20 mouse cellular contexts compared by ENCODE assay signal in genomic region chr1:133278946-133279631, GRCm38 (mm10). TPM values are rescaled to one million over a fixed set of nuclear protein-coding genes. Genes with fewer than 3 reads are reported as not detected.
DNase-seq lines count a peak whose midpoint lies in the region; ATAC-seq lines count a peak whose summit lies in the region.
"Had no signal": no experiment of that assay in that cellular context is flagged by ENCODE, and none has a peak within 500 bp of the region (broad histone marks: within the 10 kb centered on the region; RNA-seq: fewer than 3 reads in every experiment).

No protein-coding gene starts in this region.

- ATAC-seq in lung, embryonic 16.5 days (ENCODE audit: low read depth), result peak; percentile 53
- peak; percentile 37; the same call in 1 of the 2 replicates for ATAC-seq in hindbrain, embryonic 16.5 days
- ATAC-seq in neural tube, embryonic 15.5 days (ENCODE audit: low FRiP score), result no peak
- ATAC-seq: forebrain, embryonic 14.5 days; Patski had no signal

- no peak overlapping the region for H3K4me2 ChIP-seq in lung, embryonic 16.5 days (ENCODE audit: low read depth, low read length)
- H3K4me2 ChIP-seq in hindbrain, embryonic 16.5 days (ENCODE audit: low read length), result no peak overlapping the region
- H3K4me2 ChIP-seq in neural tube, embryonic 15.5 days, result no peak overlapping the region
- H3K4me2 ChIP-seq: embryonic facial prominence, embryonic 15.5 days; limb, embryonic 12.5 days had no signal

- 77% methylated on average over 15 of the region's 15 CpGs for WGBS in heart, embryonic 10.5 days
- WGBS in lung, embryonic 16.5 days, result 51% methylated on average over 15 of the region's 15 CpGs
- WGBS in hindbrain, embryonic 16.5 days, result 61% methylated on average over 15 of the region's 15 CpGs
- 63% methylated on average over 15 of the region's 15 CpGs for WGBS in neural tube, embryonic 15.5 days

- H3K9me3 ChIP-seq in heart, embryonic 10.5 days, result no peaks in the 10 kb centered on the region
- H3K9me3 ChIP-seq in lung, embryonic 16.5 days (ENCODE audit: control insufficient read depth, low read length), result no peaks in the 10 kb centered on the region
- H3K9me3 ChIP-seq in hindbrain, embryonic 16.5 days (ENCODE audit: control insufficient read depth, low read length), result no peaks in the 10 kb centered on the region
- H3K9me3 ChIP-seq in neural tube, embryonic 15.5 days (replicated peaks), result no peaks in the 10 kb centered on the region
- H3K9me3 ChIP-seq: embryonic facial prominence, embryonic 15.5 days; limb, embryonic 12.5 days had no signal

- no peak for DNase-seq in heart, embryonic 10.5 days (ENCODE audit: low spot score)
- no peak for DNase-seq in heart, adult 9 months (ENCODE audit: low spot score in 2 of 2)
- no peak for DNase-seq in lung, postnatal 25 days (ENCODE audit: low spot score)
- no peak for DNase-seq in retina, embryonic 14.5 days (ENCODE audit: low spot score)
- no peak for DNase-seq in T-cell, adult 2 months (ENCODE audit: low spot score)
- DNase-seq: B cell, adult 2 months; cerebellum, adult 11 months; heart, postnatal 10 days; kidney, adult 11 months; kidney, postnatal 4 days had no signal

- H3K4me3 ChIP-seq in heart, embryonic 10.5 days, result no peak overlapping the region
- no peak overlapping the region for H3K4me3 ChIP-seq in lung, embryonic 16.5 days (ENCODE audit: low read length)
- H3K4me3 ChIP-seq in hindbrain, embryonic 16.5 days (ENCODE audit: low read length), result no peak overlapping the region
- H3K4me3 ChIP-seq in neural tube, embryonic 15.5 days (replicated peaks), result no peak overlapping the region
- H3K4me3 ChIP-seq: embryonic facial prominence, embryonic 15.5 days; limb, embryonic 12.5 days had no signal

- H3K4me1 ChIP-seq in heart, embryonic 10.5 days, result peaks cover 46% of the 10 kb centered on the region
- no peaks in the 10 kb centered on the region for H3K4me1 ChIP-seq in lung, embryonic 16.5 days (replicated peaks; ENCODE audit: control insufficient read depth, insufficient read depth, low read length)
- peaks cover 4% of the 10 kb centered on the region; the same call in 1 of the 2 replicates for H3K4me1 ChIP-seq in hindbrain, embryonic 16.5 days (ENCODE audit: control insufficient read depth, insufficient read depth, low read depth, low read length)
- peaks cover 12% of the 10 kb centered on the region for H3K4me1 ChIP-seq in neural tube, embryonic 15.5 days
- H3K4me1 ChIP-seq: embryonic facial prominence, embryonic 15.5 days; limb, embryonic 12.5 days had no signal

- H3K36me3 ChIP-seq in heart, embryonic 10.5 days, result peaks cover 61% of the 10 kb centered on the region
- H3K36me3 ChIP-seq in lung, embryonic 16.5 days (ENCODE audit: control insufficient read depth, insufficient read depth, low read length), result no peaks in the 10 kb centered on the region
- H3K36me3 ChIP-seq in hindbrain, embryonic 16.5 days (ENCODE audit: control insufficient read depth, insufficient read depth, low read length), result peaks cover 8% of the 10 kb centered on the region; the same call in 1 of the 2 replicates
- H3K36me3 ChIP-seq in neural tube, embryonic 15.5 days, result peaks cover 46% of the 10 kb centered on the region
- H3K36me3 ChIP-seq: embryonic facial prominence, embryonic 15.5 days; limb, embryonic 12.5 days had no signal

- H3K27ac ChIP-seq in heart, embryonic 10.5 days, result peak overlapping the region; percentile 39
- H3K27ac ChIP-seq in lung, embryonic 16.5 days (ENCODE audit: low read length), result no peak overlapping the region
- H3K27ac ChIP-seq in hindbrain, embryonic 16.5 days (ENCODE audit: low read depth, low read length), result peak overlapping the region; percentile 15; the same call in 1 of the 2 replicates
- H3K27ac ChIP-seq in neural tube, embryonic 15.5 days (replicated peaks), result 0 out of 2 replicates have a peak overlapping the region, but pooled peaks have one; percentile 4
- H3K27ac ChIP-seq: embryonic facial prominence, embryonic 15.5 days; limb, embryonic 12.5 days; macrophage had no signal

- no peaks in the 10 kb centered on the region for H3K27me3 ChIP-seq in heart, embryonic 10.5 days (ENCODE audit: insufficient read depth, poor library complexity, severe bottlenecking)
- no peaks in the 10 kb centered on the region for H3K27me3 ChIP-seq in lung, embryonic 16.5 days (ENCODE audit: control insufficient read depth, insufficient read depth, low read depth, low read length)
- no peaks in the 10 kb centered on the region for H3K27me3 ChIP-seq in hindbrain, embryonic 16.5 days (replicated peaks; ENCODE audit: control insufficient read depth, insufficient read depth, low read length)
- H3K27me3 ChIP-seq in neural tube, embryonic 15.5 days (replicated peaks), result no peaks in the 10 kb centered on the region
- H3K27me3 ChIP-seq: embryonic facial prominence, embryonic 15.5 days; Patski had no signal

- no peak overlapping the region for H3K9ac ChIP-seq in lung, embryonic 16.5 days (ENCODE audit: low read length)
- no peak overlapping the region for H3K9ac ChIP-seq in hindbrain, embryonic 16.5 days (ENCODE audit: low read depth, low read length)
- no peak overlapping the region for H3K9ac ChIP-seq in neural tube, embryonic 15.5 days (replicated peaks)
- H3K9ac ChIP-seq: embryonic facial prominence, embryonic 15.5 days; limb, embryonic 12.5 days had no signal

RNA-seq across cellular contexts. Expression of gene Golt1a, which starts 30.5 kb away (rescaled TPM):
- 1.7 TPM in 1 of 2 replicates, not detected in the other for polyA plus RNA-seq in heart, embryonic 10.5 days (2016; fragmentation: Nextera tagmentation; extraction: Ambion mirVana)
- 0.11 and 0.21 TPM in 2 replicates for polyA plus RNA-seq in lung, embryonic 16.5 days (2015; fragmentation: Nextera tagmentation; extraction: Ambion mirVana)
- polyA plus RNA-seq in hindbrain, embryonic 16.5 days (2015; fragmentation: Nextera tagmentation; extraction: Ambion mirVana), result not detected in 2 replicates
- 0.43 TPM in 1 of 2 replicates, not detected in the other for polyA plus RNA-seq in neural tube, embryonic 15.5 days (2015; fragmentation: Nextera tagmentation; extraction: Ambion mirVana)
- polyA plus RNA-seq: forebrain, embryonic 14.5 days; limb, embryonic 12.5 days; macrophage; testis, adult 2 months had no signal

RNA-seq across cellular contexts. Expression of gene Kiss1, which starts 42.6 kb away (rescaled TPM):
- polyA plus RNA-seq in heart, embryonic 10.5 days (2016; fragmentation: Nextera tagmentation; extraction: Ambion mirVana), result not detected in 2 replicates
- 8.0 and 9.9 TPM in 2 replicates for polyA plus RNA-seq in lung, embryonic 16.5 days (2015; fragmentation: Nextera tagmentation; extraction: Ambion mirVana)
- not detected in 2 replicates for polyA plus RNA-seq in hindbrain, embryonic 16.5 days (2015; fragmentation: Nextera tagmentation; extraction: Ambion mirVana)
- not detected in 2 replicates for polyA plus RNA-seq in neural tube, embryonic 15.5 days (2015; fragmentation: Nextera tagmentation; extraction: Ambion mirVana)
- polyA plus RNA-seq: forebrain, embryonic 14.5 days; limb, embryonic 12.5 days; liver, embryonic 16.5 days; macrophage; Patski had no signal
